Mouse (Mus musculus): ENCODE data around the gene St6galnac3. TPM values are rescaled to one million over a fixed set of nuclear protein-coding genes. Genes with fewer than 3 reads are reported as not detected.
A peak's percentile ranks its signal among the peaks of the same experiment; 100 is the strongest.

St6galnac3 gene
- polyA plus RNA-seq, 1 experiment from 2014 or later = 41.4 TPM

- Histone ChIP-seq H3K4me1 (ENCODE audit: control insufficient read depth, insufficient read depth, low read length) (no peaks in the 10 kb centered on the region), H3K27me3 (ENCODE audit: control insufficient read depth, insufficient read depth, low read length) (no peaks in the 10 kb centered on the region), H3K9me3 (ENCODE audit: control insufficient read depth, low read length) (no peaks in the 10 kb centered on the region), H3K27ac (ENCODE audit: low read depth, low read length) (no peak overlapping the region), H3K4me2 (ENCODE audit: low read depth) (no peak overlapping the region), H3K9ac (ENCODE audit: low read length) (no peak overlapping the region), H3K4me3 (ENCODE audit: low read depth, low read length) (no peak overlapping the region), H3K36me3 (ENCODE audit: control insufficient read depth, insufficient read depth, low read length) (no peaks in the 10 kb centered on the region)
- DNase-seq (ENCODE audit: low spot score) (no peak), ATAC-seq (ENCODE audit: insufficient read depth, low FRiP score, low TSS enrichment) (no peak)
- WGBS = 90% methylated on average over 9 of the region's 9 CpGs
These were observed 214.8 kb downstream of the St6galnac3 start for GRCm38 (mm10) chr3:153510048-153510630.

- no peak for DNase-seq (ENCODE audit: low spot score)
- Histone ChIP-seq H3K9me3 (ENCODE audit: control insufficient read depth, low read length) (no peaks in the 10 kb centered on the region), H3K27ac (ENCODE audit: low read depth, low read length) (no peak overlapping the region), H3K4me3 (ENCODE audit: low read depth, low read length) (no peak overlapping the region), H3K27me3 (ENCODE audit: control insufficient read depth, insufficient read depth, low read length) (no peaks in the 10 kb centered on the region), H3K4me1 (ENCODE audit: control insufficient read depth, insufficient read depth, low read length) (no peaks in the 10 kb centered on the region), H3K36me3 (ENCODE audit: control insufficient read depth, insufficient read depth, low read length) (no peaks in the 10 kb centered on the region), H3K4me2 (ENCODE audit: low read depth) (no peak overlapping the region), H3K9ac (ENCODE audit: low read length) (no peak overlapping the region)
- 46% methylated on average over 4 of the region's 4 CpGs for WGBS
- no peak for ATAC-seq (ENCODE audit: insufficient read depth, low FRiP score, low TSS enrichment)
These were observed 215.3 kb downstream of the St6galnac3 start for GRCm38 (mm10) chr3:153509643-153510042.

DNA sequence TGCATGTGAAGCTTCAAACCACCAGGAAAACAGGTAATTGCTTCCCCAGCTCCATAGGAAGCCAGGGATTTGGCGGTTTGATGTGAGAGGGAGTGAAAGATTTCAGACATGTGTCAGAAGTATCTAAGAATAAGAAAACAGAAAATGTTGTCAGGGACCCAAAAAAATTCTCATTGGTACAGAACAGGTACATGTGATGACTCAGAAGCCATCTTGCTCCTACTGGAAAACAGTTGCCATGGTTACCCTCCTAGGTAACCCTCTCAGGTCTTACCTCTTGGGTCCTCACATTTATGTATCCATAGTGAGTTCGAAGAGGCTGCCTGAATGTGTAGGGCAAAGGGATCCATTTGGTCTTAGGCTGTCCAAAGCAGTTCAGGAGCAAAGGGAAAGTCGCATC, 215.9 kb downstream of the St6galnac3 start:
- no peaks in the 10 kb centered on the region for H3K4me1 ChIP-seq (ENCODE audit: control insufficient read depth, insufficient read depth, low read length)
- ATAC-seq (ENCODE audit: insufficient read depth, low FRiP score, low TSS enrichment) = no peak
- H3K9me3 ChIP-seq (ENCODE audit: control insufficient read depth, low read length) = no peaks in the 10 kb centered on the region
- no peak overlapping the region for H3K27ac ChIP-seq (ENCODE audit: low read depth, low read length)
- H3K4me2 ChIP-seq (ENCODE audit: low read depth) = no peak overlapping the region
- no peak overlapping the region for H3K4me3 ChIP-seq (ENCODE audit: low read depth, low read length)
- WGBS = 86% methylated on average over 3 of the region's 3 CpGs
- H3K27me3 ChIP-seq (ENCODE audit: control insufficient read depth, insufficient read depth, low read length) = no peaks in the 10 kb centered on the region
- no peaks in the 10 kb centered on the region for H3K36me3 ChIP-seq (ENCODE audit: control insufficient read depth, insufficient read depth, low read length)
- DNase-seq (ENCODE audit: low spot score) = no peak
- H3K9ac ChIP-seq (ENCODE audit: low read length) = no peak overlapping the region

GRCm38 (mm10) chr3:153508592-153508991, 216.4 kb downstream of the St6galnac3 start:
- WGBS = 95% methylated on average over 2 of the region's 2 CpGs
- Histone ChIP-seq H3K27ac (ENCODE audit: low read depth, low read length) (no peak overlapping the region), H3K4me1 (ENCODE audit: control insufficient read depth, insufficient read depth, low read length) (no peaks in the 10 kb centered on the region)

GRCm38 (mm10) chr3:153507599-153507998, 217.4 kb downstream of the St6galnac3 start:
- 97% methylated on average over 2 of the region's 2 CpGs for WGBS
- ATAC-seq (ENCODE audit: insufficient read depth, low FRiP score, low TSS enrichment) = no peak

More at GRCm38 (mm10) chr3:153508592-153508991, 216.4 kb downstream of the St6galnac3 start:
- ATAC-seq (ENCODE audit: insufficient read depth, low FRiP score, low TSS enrichment) (no peak), DNase-seq (ENCODE audit: low spot score) (no peak)
- Histone ChIP-seq H3K27me3 (ENCODE audit: control insufficient read depth, insufficient read depth, low read length) (no peaks in the 10 kb centered on the region), H3K9ac (ENCODE audit: low read length) (no peak overlapping the region), H3K9me3 (ENCODE audit: control insufficient read depth, low read length) (no peaks in the 10 kb centered on the region), H3K4me2 (ENCODE audit: low read depth) (no peak overlapping the region), H3K36me3 (ENCODE audit: control insufficient read depth, insufficient read depth, low read length) (no peaks in the 10 kb centered on the region), H3K4me3 (ENCODE audit: low read depth, low read length) (no peak overlapping the region)

GRCm38 (mm10) chr3:153502488-153502887, 222.5 kb downstream of the St6galnac3 start:
- 68% methylated on average over 4 of the region's 4 CpGs for WGBS
- H3K9ac ChIP-seq (ENCODE audit: low read length) = no peak overlapping the region; the same call in 1 of the 2 replicates
- H3K4me2 ChIP-seq (ENCODE audit: low read depth) = no peak overlapping the region
- ATAC-seq (ENCODE audit: insufficient read depth, low FRiP score, low TSS enrichment) = peak; percentile 41; the same call in 1 of the 2 replicates
- H3K9me3 ChIP-seq (ENCODE audit: control insufficient read depth, low read length) = no peaks in the 10 kb centered on the region
- no peak overlapping the region for H3K4me3 ChIP-seq (ENCODE audit: low read depth, low read length)
- H3K27me3 ChIP-seq (ENCODE audit: control insufficient read depth, insufficient read depth, low read length) = no peaks in the 10 kb centered on the region
- H3K4me1 ChIP-seq (ENCODE audit: control insufficient read depth, insufficient read depth, low read length) = 0 out of 2 replicates have a peak, but pooled peaks cover 2% of the 10 kb centered on the region
- H3K27ac ChIP-seq (ENCODE audit: low read depth, low read length) = 0 out of 2 replicates have a peak overlapping the region, but pooled peaks have one; percentile 20
- no peaks in the 10 kb centered on the region for H3K36me3 ChIP-seq (ENCODE audit: control insufficient read depth, insufficient read depth, low read length)
- DNase-seq (ENCODE audit: low spot score) = no peak

More at GRCm38 (mm10) chr3:153507599-153507998, 217.4 kb downstream of the St6galnac3 start:
- H3K9me3 ChIP-seq (ENCODE audit: control insufficient read depth, low read length) = no peaks in the 10 kb centered on the region
- H3K36me3 ChIP-seq (ENCODE audit: control insufficient read depth, insufficient read depth, low read length) = no peaks in the 10 kb centered on the region
- no peak overlapping the region for H3K9ac ChIP-seq (ENCODE audit: low read length)
- H3K4me1 ChIP-seq (ENCODE audit: control insufficient read depth, insufficient read depth, low read length) = 0 out of 2 replicates have a peak, but pooled peaks cover under 1% of the 10 kb centered on the region
- no peak overlapping the region for H3K27ac ChIP-seq (ENCODE audit: low read depth, low read length)
- H3K27me3 ChIP-seq (ENCODE audit: control insufficient read depth, insufficient read depth, low read length) = no peaks in the 10 kb centered on the region
- no peak overlapping the region for H3K4me2 ChIP-seq (ENCODE audit: low read depth)
- H3K4me3 ChIP-seq (ENCODE audit: low read depth, low read length) = no peak overlapping the region
- no peak for DNase-seq (ENCODE audit: low spot score)

DNA sequence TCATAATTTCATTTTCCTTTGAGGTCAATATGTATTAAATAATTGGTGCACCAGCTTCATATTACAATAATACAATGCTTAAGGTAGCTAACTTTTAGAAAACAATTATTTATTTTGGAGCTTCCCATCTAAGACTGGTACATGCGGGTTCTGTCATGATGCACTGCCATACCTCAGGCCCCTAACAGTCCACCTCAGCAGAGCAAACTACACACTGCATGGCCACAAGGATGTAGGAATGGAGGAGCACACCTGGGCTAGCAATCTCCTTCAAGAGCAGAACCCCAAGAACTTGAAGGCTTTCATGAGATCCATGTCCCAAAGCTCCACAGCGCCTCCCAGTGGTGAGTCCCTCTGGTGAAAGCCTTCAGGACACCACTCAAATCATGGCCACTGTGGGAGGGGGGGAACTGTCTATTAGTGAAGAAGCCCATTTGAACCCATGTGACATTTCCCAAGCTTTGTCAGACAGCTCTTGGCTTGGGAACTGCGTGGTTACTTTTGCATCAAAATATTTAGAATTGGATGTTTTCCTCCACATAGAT, 223.6 kb downstream of the St6galnac3 start:
- Histone ChIP-seq H3K4me2 (ENCODE audit: low read depth) (no peak overlapping the region), H3K4me1 (ENCODE audit: control insufficient read depth, insufficient read depth, low read length) (0 out of 2 replicates have a peak, but pooled peaks cover 2% of the 10 kb centered on the region), H3K27me3 (ENCODE audit: control insufficient read depth, insufficient read depth, low read length) (no peaks in the 10 kb centered on the region), H3K9ac (ENCODE audit: low read length) (no peak overlapping the region), H3K36me3 (ENCODE audit: control insufficient read depth, insufficient read depth, low read length) (no peaks in the 10 kb centered on the region), H3K27ac (ENCODE audit: low read depth, low read length) (no peak overlapping the region), H3K9me3 (ENCODE audit: control insufficient read depth, low read length) (no peaks in the 10 kb centered on the region), H3K4me3 (ENCODE audit: low read depth, low read length) (no peak overlapping the region)
- ATAC-seq (ENCODE audit: insufficient read depth, low FRiP score, low TSS enrichment) = 0 out of 2 replicates have a peak, but pooled peaks have one; percentile 38
- 55% methylated on average over 3 of the region's 3 CpGs for WGBS
- peak; percentile 79 for DNase-seq (ENCODE audit: low spot score)

GRCm38 (mm10) chr3:153492986-153493385, 232.0 kb downstream of the St6galnac3 start:
- H3K36me3 ChIP-seq (ENCODE audit: control insufficient read depth, insufficient read depth, low read length) = no peaks in the 10 kb centered on the region
- DNase-seq (ENCODE audit: low spot score) = no peak
- 0 out of 2 replicates have a peak, but pooled peaks cover 2% of the 10 kb centered on the region for H3K4me1 ChIP-seq (ENCODE audit: control insufficient read depth, insufficient read depth, low read length)
- H3K27ac ChIP-seq (ENCODE audit: low read depth, low read length) = no peak overlapping the region
- H3K9me3 ChIP-seq (ENCODE audit: control insufficient read depth, low read length) = no peaks in the 10 kb centered on the region
- no peak overlapping the region for H3K4me2 ChIP-seq (ENCODE audit: low read depth)
- H3K4me3 ChIP-seq (ENCODE audit: low read depth, low read length) = no peak overlapping the region
- ATAC-seq (ENCODE audit: insufficient read depth, low FRiP score, low TSS enrichment) = no peak
- H3K9ac ChIP-seq (ENCODE audit: low read length) = no peak overlapping the region
- 86% methylated on average over 1 of the region's 1 CpGs for WGBS
- H3K27me3 ChIP-seq (ENCODE audit: control insufficient read depth, insufficient read depth, low read length) = no peaks in the 10 kb centered on the region

GRCm38 (mm10) chr3:153489718-153490117, 235.3 kb downstream of the St6galnac3 start:
- H3K4me1 ChIP-seq (ENCODE audit: control insufficient read depth, insufficient read depth, low read length) = 0 out of 2 replicates have a peak, but pooled peaks cover 2% of the 10 kb centered on the region
- H3K27ac ChIP-seq (ENCODE audit: low read depth, low read length) = 0 out of 2 replicates have a peak overlapping the region, but pooled peaks have one; percentile 23
- no peak for ATAC-seq (ENCODE audit: insufficient read depth, low FRiP score, low TSS enrichment)

More at GRCm38 (mm10) chr3:153489718-153490117, 235.3 kb downstream of the St6galnac3 start:
- Histone ChIP-seq H3K27me3 (ENCODE audit: control insufficient read depth, insufficient read depth, low read length) (no peaks in the 10 kb centered on the region), H3K36me3 (ENCODE audit: control insufficient read depth, insufficient read depth, low read length) (no peaks in the 10 kb centered on the region), H3K9me3 (ENCODE audit: control insufficient read depth, low read length) (no peaks in the 10 kb centered on the region), H3K4me3 (ENCODE audit: low read depth, low read length) (no peak overlapping the region), H3K9ac (ENCODE audit: low read length) (no peak overlapping the region), H3K4me2 (ENCODE audit: low read depth) (no peak overlapping the region)
- DNase-seq (ENCODE audit: low spot score) = no peak
- WGBS = 76% methylated on average over 9 of the region's 9 CpGs
